9 mouse cellular contexts compared by ENCODE assay signal in genomic region chr14:32050171-32050570, GRCm38 (mm10). TPM values are rescaled to one million over a fixed set of nuclear protein-coding genes. Genes with fewer than 3 reads are reported as not detected.
"Had no signal": no experiment of that assay in that cellular context is flagged by ENCODE, and none has a peak within 500 bp of the region (broad histone marks: within the 10 kb centered on the region; RNA-seq: fewer than 3 reads in every experiment).

No protein-coding gene starts in this region.

- ATAC-seq: liver, postnatal 0 days had no signal

- DNase-seq: kidney, adult 9 months; kidney, postnatal 36 days; layer of hippocampus, adult 9-11 months; liver; liver, embryonic 13.5 days; liver, postnatal 0 days; thymus, postnatal 36 days had no signal

RNA-seq across cellular contexts. Expression of gene Galnt15, which starts 21.4 kb away (rescaled TPM):
- total RNA-seq: megakaryocyte-erythroid progenitor cell, adult 5-6 weeks; neutrophil, adult 5-6 weeks had no signal
